Mouse (Mus musculus) retina, adult 2 months (tissue): Measurements from ENCODE around the gene Olfr338.
"Not testable (repeated sequence)": the region's sequence is repeated elsewhere in the genome, so short reads cannot be mapped to it uniquely, and the experiment has no call there.

Experiments
- DNase-seq: peaks from one replicate; pipeline ENCODE4 v3.0.0-alpha.2; 2012; ENCODE audit warnings: low read depth, low spot score

Gene Olfr338

GRCm38 (mm10) chr2:36373219-36373618, at the start of gene Olfr338:
Olfr338 (plus strand) TSS chr2:36373519.
- no peak for DNase-seq

GRCm38 (mm10) chr2:36415174-36415573, 41.9 kb downstream of the Olfr338 start:
- not testable (repeated sequence) for DNase-seq

- DNase-seq, result not testable (repeated sequence)
Observed at GRCm38 (mm10) chr2:36415591-36415990, 42.3 kb downstream of the Olfr338 start.

- DNase-seq, result no peak
Observed at GRCm38 (mm10) chr2:36418647-36419046, 45.3 kb downstream of the Olfr338 start, which contains the start of gene Olfr339. Olfr339 (plus strand) TSS chr2:36418947.
